Mouse (Mus musculus) hindlimb bud, embryonic 11.5 days (tissue): ENCODE measurements around the gene Pde4d.

ENCODE experiments used
- DNase-seq: peaks from one replicate; pipeline ENCODE4 v3.0.0-alpha.2; 2012; ENCODE audit warnings: low read depth, low spot score; ENCODE audit errors: extremely low spot score

Pde4d gene

DNA sequence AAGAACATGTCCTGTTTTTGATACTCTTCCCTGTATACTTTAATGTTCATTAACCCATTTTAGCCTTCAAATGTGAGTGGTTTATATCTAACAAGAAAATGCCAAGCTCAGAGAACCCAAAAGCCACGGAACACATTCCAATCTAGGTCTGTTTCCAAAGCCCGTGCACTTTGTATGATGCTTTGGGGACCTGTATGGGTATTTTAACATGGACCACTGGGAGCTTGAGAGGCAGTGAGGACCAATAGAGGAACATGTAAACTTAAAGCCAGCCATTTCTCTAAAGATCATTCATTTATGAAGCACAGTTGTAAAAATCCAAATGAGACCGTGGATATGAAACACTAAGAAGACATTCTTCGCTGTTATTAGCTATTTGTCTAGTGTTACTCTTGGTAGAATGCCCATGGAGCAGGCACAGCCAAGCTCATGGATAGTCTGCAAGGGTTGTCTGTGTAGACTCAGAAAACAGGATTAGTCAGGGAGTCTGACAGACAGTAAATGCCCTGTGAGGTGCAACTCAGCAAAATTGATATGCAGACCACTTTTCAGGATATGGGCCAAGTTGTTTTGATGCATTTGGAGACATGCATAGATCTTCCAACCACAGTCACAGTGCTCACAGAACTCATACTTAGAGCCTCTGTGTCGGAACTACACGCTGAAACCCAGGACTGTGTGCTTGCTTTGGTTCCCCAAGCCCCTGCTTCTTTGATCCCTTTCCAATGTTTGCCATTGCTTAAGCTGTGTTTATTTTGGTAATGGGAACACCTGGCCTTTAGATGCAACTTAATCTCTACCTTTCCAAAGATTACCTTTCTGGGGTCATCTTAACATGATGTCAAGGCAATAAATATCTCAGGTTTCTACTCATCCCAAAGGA lies 1272.7 kb downstream of the Pde4d start:
- no peak for DNase-seq

DNA sequence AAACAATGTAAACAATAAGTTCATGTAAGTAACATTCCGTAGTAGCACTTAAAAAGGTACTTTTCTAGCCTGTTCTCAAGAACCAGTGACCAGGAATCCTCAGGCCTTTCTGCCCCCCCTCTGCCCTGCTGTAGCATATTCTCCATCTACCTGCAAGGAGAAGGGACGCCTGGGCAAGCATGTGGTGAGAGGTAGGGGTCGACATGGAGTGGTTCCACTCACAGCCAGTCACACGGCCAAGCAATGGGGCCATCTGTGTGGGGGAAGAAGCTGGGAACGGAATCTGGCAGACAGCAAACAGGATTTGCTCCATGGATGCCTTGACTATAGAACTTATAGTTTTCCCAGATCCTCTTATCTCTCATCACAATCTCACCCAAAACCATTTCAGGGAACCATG lies 1277.6 kb downstream of the Pde4d start:
- no peak for DNase-seq

DNA sequence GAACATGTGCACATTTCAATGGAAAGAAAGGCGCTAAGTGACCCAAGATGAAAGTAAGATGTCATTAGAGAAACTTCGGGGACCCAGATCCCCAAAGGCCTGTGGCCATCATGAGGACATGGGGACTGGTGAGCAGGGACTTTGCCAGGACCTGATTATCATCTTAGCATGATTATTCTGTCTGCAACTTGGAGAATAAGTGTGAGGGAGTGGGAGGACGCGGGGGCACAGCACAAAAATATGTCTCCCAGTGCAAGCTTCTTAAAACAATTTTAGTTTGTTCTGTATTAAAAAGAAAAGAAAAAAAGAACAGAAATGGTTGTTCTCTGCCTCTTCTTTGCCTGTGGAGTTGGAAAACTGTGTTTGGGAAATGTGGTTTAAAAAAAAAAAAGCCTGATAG lies 1279.9 kb downstream of the Pde4d start:
- DNase-seq, result no peak

DNA sequence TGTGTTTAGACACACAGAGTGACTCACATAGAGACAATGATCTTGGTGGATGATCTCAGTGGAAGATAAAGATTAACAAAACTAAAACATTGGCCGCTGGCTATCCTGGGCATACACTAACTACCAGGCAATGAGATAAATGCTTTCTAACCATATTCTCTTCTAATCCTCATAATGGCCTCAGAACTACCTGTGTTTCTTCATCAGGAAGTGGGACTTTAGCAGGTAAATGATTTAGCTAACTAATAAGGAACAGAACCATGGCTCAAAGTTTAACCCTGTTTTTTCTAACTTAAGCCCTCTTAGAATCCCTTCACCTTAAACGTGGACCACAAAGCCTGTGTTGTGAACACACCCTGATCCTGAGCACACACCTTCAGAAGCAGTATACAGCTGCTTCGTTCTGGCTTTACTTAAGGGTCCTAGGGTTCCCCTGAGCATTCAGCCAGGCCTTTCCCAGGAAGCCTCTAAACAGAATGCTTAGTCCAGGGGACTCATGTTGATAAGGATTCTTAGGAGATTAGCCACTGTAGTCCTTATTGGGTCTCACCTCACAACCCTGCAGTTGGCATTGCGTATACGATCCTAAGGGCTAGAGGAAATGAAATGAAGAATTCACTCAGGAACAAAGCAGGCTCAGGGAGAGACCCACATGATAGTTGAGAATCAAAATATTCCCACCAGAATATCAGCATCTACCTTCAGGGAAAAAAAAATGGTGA lies 1283.1 kb downstream of the Pde4d start:
- DNase-seq, result no peak

DNA sequence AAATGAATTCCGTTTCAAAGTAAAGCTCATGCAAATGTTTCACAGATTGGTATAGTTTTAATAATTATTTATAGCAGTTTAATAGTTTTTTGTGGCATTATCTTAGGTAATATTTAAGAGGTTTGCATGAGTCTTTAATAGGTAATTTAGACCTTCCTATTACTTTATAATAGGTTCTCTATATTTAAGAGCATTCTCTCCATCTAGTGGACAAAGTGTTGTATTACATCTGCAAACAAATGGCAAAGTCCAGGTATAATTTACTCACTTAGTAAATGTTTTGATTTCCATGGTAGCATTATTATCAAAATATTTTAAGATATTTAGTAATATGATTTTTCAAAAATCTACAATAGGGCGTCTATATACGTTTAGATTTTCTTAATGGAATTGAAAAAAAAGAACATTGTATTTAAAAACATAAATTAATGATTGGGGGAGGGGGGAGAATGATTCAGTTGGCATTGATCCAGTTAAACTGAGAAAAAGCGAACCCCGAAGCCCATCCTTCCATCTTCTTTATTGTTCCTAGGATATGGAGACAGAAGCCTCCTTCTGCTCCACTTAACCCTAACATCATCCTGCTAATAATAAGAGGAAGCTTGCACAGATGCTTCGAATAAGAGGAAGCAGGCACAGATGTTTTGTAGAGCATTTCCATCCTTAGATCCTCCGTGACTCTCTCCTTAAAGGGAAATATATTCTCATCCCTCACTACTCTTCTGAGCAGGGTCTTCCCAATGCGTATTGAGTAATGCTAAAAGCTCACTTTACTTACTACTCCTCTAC lies 1286.7 kb downstream of the Pde4d start:
- DNase-seq, result no peak

- no peak for DNase-seq
Measured at GRCm38 (mm10) chr13:109746492-109746891, 1296.7 kb downstream of the Pde4d start.

DNA sequence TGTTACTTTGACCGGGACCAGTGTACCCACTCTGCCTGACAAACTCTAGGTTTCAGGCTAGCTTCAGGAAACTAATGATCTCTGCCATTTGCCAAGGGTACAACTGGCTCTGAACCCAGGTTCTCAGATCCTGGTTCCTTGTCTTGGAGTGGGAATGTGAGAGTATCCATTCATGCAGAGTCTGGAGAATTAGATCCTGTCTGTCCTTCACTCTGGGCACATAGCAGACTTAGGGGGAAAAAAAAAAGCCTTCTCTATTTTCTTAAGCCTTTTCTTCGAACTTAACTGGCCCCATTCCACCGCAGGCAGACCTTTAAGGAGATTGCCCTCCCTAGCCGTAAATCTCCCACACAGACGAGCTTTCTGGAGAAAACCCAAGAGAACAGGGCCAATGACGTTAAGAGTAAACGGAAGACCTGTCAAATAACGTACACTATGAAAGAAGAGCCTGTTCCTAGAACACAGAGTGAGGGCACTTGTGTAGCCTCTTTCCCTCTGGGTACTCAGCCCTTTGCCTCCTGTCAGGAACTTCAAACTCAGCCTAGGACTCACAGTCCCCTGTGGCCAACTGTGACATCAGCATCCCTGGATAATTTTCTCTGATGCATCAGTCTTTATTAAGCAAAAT lies 1302.6 kb downstream of the Pde4d start:
- no peak for DNase-seq

DNA sequence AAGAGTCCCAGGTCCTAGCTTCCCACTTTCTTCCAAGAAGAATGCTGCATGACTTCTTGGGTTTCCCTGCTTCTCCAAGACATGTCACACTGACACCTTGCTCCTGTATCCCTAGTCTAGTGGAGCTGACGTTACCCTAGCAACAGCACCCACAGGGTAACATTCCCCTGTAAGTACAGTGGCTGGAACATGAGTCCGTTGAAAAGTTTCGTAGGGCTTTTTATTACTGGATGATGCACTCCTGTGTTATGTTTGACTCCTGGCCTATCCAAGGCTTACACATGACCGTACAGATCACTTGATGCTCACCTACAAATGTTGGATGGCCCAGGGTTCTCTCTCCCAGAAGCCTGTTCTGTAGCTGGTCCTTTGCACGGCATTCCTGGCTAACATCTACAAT lies 1307.1 kb downstream of the Pde4d start:
- no peak for DNase-seq

- no peak for DNase-seq
Measured at GRCm38 (mm10) chr13:109759201-109759600, 1309.5 kb downstream of the Pde4d start.

DNA sequence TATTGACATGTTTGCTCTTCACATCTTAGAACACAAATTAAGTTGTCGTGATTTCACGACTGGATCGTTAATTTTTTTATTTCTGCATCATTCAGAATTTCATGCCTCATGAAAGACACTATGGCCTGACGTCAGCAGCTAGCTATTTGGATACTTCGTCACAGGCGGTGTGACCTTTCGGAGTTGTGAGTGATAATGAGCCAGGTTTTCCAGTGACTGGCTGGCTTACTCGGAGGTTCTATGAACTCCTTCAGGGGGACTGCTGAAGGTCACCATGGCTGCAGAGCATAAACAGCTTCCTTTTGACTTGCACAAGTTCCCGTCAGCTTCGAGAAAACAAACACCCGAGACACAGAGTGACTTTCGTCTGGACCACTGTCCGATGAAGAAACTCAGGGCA lies 1311.3 kb downstream of the Pde4d start:
- DNase-seq, result no peak

- no peak for DNase-seq
Measured at GRCm38 (mm10) chr13:109774791-109775190, 1325.0 kb downstream of the Pde4d start.

DNA sequence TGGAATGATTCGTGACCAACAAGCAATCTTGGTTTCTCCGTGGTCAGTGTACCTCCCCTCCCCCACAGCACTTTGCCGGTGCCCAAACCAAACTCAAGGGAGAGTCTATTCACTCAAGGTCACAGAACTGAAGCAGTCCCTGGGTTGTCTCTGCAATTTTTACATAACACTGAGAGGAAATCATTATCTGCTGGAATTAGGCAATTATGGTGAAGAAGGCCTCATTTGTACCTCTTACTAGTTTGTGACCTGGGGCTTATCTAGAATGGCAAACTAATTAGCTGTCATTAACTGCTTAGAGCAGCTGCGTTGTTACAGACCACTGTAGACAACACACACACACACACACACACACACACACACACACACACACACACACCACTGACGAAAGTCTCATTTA lies 1325.4 kb downstream of the Pde4d start:
- DNase-seq, result no peak

DNA sequence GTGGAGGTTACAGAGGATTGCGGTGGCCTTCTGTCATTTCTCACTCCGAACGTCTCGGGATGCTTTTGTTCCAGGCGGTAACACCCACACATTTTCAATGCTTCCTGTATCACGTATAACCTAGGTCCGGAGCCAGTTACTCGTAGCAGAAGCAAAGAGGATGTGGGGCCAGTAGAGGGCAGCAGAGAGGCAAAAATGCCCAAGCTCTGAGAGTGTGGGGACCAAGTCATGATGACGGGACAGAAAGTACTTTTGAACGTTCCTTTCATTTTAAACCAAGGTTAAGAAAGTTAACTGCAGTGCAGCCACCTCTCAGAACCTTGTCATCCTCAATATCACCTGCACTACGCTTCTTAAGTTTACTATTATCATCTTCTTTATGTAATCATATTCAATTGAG lies 1326.4 kb downstream of the Pde4d start:
- peak; percentile 97 for DNase-seq

- no peak for DNase-seq
Measured at GRCm38 (mm10) chr13:109776995-109777394, 1327.2 kb downstream of the Pde4d start.

- no peak for DNase-seq
Measured at GRCm38 (mm10) chr13:109777441-109777840, 1327.7 kb downstream of the Pde4d start.

- no peak for DNase-seq
Measured at GRCm38 (mm10) chr13:109778297-109778835, 1328.6 kb downstream of the Pde4d start.

DNA sequence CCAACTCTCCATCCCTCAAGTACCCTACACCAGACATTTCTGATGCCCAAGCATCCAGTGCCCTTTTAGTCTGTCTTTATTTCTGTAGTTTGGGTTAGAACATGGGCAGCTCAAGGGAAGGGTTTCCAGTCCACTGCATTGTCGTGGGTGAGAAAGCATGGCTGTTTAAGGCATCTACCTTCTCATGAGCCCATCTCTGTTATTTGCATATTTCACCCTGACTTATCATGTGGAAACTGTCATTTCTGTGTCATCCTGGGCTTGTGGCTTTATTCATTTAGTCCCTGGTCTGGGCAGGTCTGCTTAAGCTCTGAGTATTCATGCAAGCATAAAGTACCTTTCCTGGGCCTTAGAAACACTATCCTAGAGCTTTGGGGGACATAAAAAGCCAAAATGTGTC lies 1331.7 kb downstream of the Pde4d start:
- DNase-seq, result no peak

- DNase-seq, result no peak
Measured at GRCm38 (mm10) chr13:109788604-109789003, 1338.9 kb downstream of the Pde4d start.

DNA sequence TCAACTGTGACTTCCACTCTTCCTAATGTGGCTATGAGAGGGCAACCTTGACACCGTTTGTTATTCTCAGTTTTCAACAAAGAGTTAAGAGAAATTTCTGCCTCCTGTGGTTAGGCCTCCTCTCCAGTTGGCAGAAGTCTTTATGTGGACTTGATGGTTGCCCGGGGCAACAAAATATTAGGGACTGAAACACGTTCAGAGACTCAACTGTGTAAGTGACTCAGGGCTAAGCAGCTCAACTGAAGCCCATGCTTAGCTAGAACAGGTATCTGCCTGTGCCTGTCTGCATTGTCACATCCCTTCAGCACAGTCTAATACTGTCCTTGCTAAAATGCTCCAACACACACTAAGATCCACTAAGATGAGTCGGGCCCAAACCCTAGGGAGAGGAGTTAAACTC lies 1339.4 kb downstream of the Pde4d start:
- DNase-seq, result no peak

- no peak for DNase-seq
Measured at GRCm38 (mm10) chr13:109790045-109790715, 1340.4 kb downstream of the Pde4d start.
